Mouse (Mus musculus) limb, embryonic 11.5 days (tissue): ENCODE measurements around the gene Xrcc4. TPM values are rescaled to one million over a fixed set of nuclear protein-coding genes. Genes with fewer than 3 reads are reported as not detected.
A peak's percentile ranks its signal among the peaks of the same experiment; 100 is the strongest.

ENCODE experiments used
- ATAC-seq: fragments of 200-750 bp; cut with Nextera tagmentation; 2 replicates; pipeline ENCODE4 v1.8.0; 2017; ENCODE audit warnings: low read depth; ENCODE audit not compliant: insufficient number of reproducible peaks, low FRiP score, low TSS enrichment
- DNase-seq: peaks from one replicate; pipeline ENCODE4 v3.0.0-alpha.2; 2015; ENCODE audit warnings: low spot score
- H3K27ac ChIP-seq: fragments of 300-500 bp; sonication (generic); replicated peaks from 2 replicates; pipeline ENCODE4 v1.5.1; 2014; ENCODE audit warnings: low read depth, mild to moderate bottlenecking, low read length
- H3K27me3 ChIP-seq: fragments of 300-500 bp; sonication (generic); 2 replicates; pipeline ENCODE4 v1.6.1; 2014; ENCODE audit warnings: mild to moderate bottlenecking, low read length, mixed read lengths; ENCODE audit not compliant: control insufficient read depth, insufficient read depth
- H3K36me3 ChIP-seq: fragments of 300-500 bp; sonication (generic); 2 replicates; pipeline ENCODE4 v1.6.1; 2014; ENCODE audit warnings: mild to moderate bottlenecking, low read length, moderate library complexity, mixed read lengths; ENCODE audit not compliant: control insufficient read depth, insufficient read depth
- H3K4me1 ChIP-seq: fragments of 300-500 bp; sonication (generic); 2 replicates; pipeline ENCODE4 v1.6.1; 2014; ENCODE audit warnings: low read length, mixed read lengths; ENCODE audit not compliant: control insufficient read depth, insufficient read depth
- H3K4me2 ChIP-seq: fragments of 300-500 bp; sonication (generic); 2 replicates; pipeline ENCODE4 v1.6.1; 2014; ENCODE audit warnings: low read depth, mild to moderate bottlenecking, moderate library complexity; ENCODE audit not compliant: severe bottlenecking
- H3K4me3 ChIP-seq: fragments of 300-500 bp; sonication (generic); 2 replicates; pipeline ENCODE4 v1.5.1; 2014; ENCODE audit warnings: low read depth, low read length
- H3K9ac ChIP-seq: fragments of 300-500 bp; sonication (generic); 2 replicates; pipeline ENCODE4 v1.6.1; 2014; ENCODE audit warnings: mild to moderate bottlenecking, low read length
- H3K9me3 ChIP-seq: fragments of 300-500 bp; sonication (generic); 2 replicates; pipeline ENCODE4 v1.6.1; 2016; ENCODE audit warnings: low read length; ENCODE audit not compliant: control insufficient read depth
- WGBS: fragments of 180-500 bp; shearing (Covaris S2); extraction: QIAGEN DNeasy Blood & Tissue Kit; methylation state at CpG from one replicate; pipeline ENCODE4 v1.1.7; 2014; 5-methylcytosine and 5-hydroxymethylcytosine counted together
- polyA plus RNA-seq: library from polyadenylated mRNA; unstranded; fragments of >200 nt; fragmentation: Nextera tagmentation; extraction: Ambion mirVana; gene quantifications from 2 replicates; pipeline ENCODE4 v1.2.1, GENCODE M21; 2014

Gene Xrcc4
- polyA plus RNA-seq, 1 experiment from 2014 or later: 10.1 TPM

GRCm38 (mm10) chr13:89833053-89833670, 256.2 kb downstream of the Xrcc4 start:
- Histone ChIP-seq H3K4me1 (peaks cover 10% of the 10 kb centered on the region; the same call in 1 of the 2 replicates), H3K9me3 (no peaks in the 10 kb centered on the region), H3K27me3 (no peaks in the 10 kb centered on the region), H3K4me2 (no peak overlapping the region), H3K27ac (peak overlapping the region; percentile 79), H3K4me3 (no peak overlapping the region), H3K9ac (no peak overlapping the region), H3K36me3 (no peaks in the 10 kb centered on the region)
- 9% methylated on average over 2 of the region's 2 CpGs for WGBS
- peak; percentile 37 for DNase-seq
- peak; percentile 90 for ATAC-seq

GRCm38 (mm10) chr13:89828429-89828970, 260.9 kb downstream of the Xrcc4 start:
- Histone ChIP-seq H3K4me1 (peaks cover 5% of the 10 kb centered on the region; the same call in 1 of the 2 replicates), H3K4me3 (no peak overlapping the region), H3K27ac (no peak overlapping the region), H3K9ac (no peak overlapping the region), H3K9me3 (no peaks in the 10 kb centered on the region), H3K4me2 (no peak overlapping the region), H3K36me3 (no peaks in the 10 kb centered on the region), H3K27me3 (no peaks in the 10 kb centered on the region)
- ATAC-seq (no peak), DNase-seq (no peak)
- whole genome bisulfite sequencing: 71% methylated on average over 3 of the region's 3 CpGs

DNA sequence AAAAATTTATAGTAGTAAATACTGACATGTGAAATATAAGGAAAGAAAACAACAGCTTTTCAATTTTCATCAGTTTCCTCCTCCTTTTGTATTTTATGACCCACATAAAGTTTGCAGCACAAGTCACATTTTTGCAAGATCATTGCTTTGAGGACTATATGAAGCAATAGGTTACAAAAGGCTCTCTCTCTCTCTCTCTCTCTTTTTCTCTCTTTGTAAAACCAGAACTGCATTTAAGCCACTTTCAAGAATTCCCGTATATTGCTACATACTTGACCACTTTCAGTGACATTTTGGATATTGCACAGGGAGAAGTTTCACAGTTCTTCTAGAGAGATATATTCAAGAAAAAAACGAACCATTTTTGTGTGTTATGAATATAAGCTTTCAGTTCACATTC, 261.6 kb downstream of the Xrcc4 start:
- 80% methylated on average over 2 of the region's 2 CpGs for WGBS
- DNase-seq: no peak
- Histone ChIP-seq H3K9me3 (no peaks in the 10 kb centered on the region), H3K4me2 (no peak overlapping the region), H3K27me3 (no peaks in the 10 kb centered on the region), H3K9ac (no peak overlapping the region), H3K4me1 (peaks cover 3% of the 10 kb centered on the region; the same call in 1 of the 2 replicates), H3K4me3 (no peak overlapping the region), H3K27ac (no peak overlapping the region), H3K36me3 (no peaks in the 10 kb centered on the region)
- no peak for ATAC-seq

GRCm38 (mm10) chr13:89814543-89814942, 274.9 kb downstream of the Xrcc4 start:
- DNase-seq (no peak), ATAC-seq (no peak)
- Histone ChIP-seq H3K36me3 (no peaks in the 10 kb centered on the region), H3K9ac (no peak overlapping the region), H3K4me3 (no peak overlapping the region), H3K4me1 (no peaks in the 10 kb centered on the region), H3K9me3 (no peaks in the 10 kb centered on the region), H3K27ac (no peak overlapping the region), H3K27me3 (no peaks in the 10 kb centered on the region), H3K4me2 (no peak overlapping the region)
- 47% methylated on average over 2 of the region's 2 CpGs for WGBS

DNA sequence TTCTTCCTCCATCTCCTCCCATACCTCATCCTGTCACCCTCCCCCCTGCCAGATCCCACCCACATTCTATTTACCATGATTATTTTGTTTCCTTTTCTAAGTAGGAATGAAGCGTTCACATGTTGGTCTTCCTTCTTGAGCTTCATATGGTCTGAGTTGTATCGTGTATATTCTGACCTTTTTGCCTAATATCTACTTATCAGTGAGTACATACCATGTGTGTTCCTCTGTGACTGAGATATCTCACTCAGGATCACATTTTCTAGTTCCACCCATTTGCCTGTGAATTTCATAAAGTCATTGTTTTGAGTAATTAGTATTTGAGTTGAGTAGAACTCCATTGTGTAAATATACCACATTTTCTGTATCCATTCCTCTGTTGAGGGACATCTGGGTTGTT, 277.2 kb downstream of the Xrcc4 start:
- Histone ChIP-seq H3K27ac (no peak overlapping the region), H3K4me2 (no peak overlapping the region), H3K36me3 (no peaks in the 10 kb centered on the region), H3K27me3 (no peaks in the 10 kb centered on the region), H3K9me3 (no peaks in the 10 kb centered on the region), H3K4me3 (no peak overlapping the region), H3K4me1 (no peaks in the 10 kb centered on the region), H3K9ac (no peak overlapping the region)
- 96% methylated on average over 2 of the region's 2 CpGs for WGBS
- ATAC-seq (no peak), DNase-seq (no peak)

DNA sequence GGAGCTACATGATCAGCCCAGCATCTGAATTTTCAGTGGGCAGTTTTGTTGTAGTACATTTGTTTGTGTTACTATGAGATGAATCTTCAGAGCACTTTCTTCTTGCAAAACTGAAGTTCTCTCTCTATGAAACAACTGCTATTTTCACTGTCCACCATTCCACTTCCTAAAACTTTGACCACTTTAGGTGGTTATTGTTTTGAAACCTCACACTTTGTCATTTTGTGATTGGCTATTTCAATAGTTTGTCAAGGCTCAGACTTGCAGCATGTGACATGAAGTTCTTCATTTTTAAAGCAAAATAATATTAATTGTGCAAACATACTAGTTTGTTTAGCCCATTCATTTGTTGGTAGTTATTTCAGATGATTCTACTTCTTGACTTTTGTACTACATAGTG, 280.4 kb downstream of the Xrcc4 start:
- H3K27me3 ChIP-seq: no peaks in the 10 kb centered on the region
- H3K4me2 ChIP-seq: no peak overlapping the region
- no peaks in the 10 kb centered on the region for H3K36me3 ChIP-seq
- no peak overlapping the region for H3K27ac ChIP-seq
- no peak for ATAC-seq
- DNase-seq: no peak
- H3K4me1 ChIP-seq: no peaks in the 10 kb centered on the region
- H3K4me3 ChIP-seq: no peak overlapping the region
- H3K9me3 ChIP-seq: no peaks in the 10 kb centered on the region
- no peak overlapping the region for H3K9ac ChIP-seq

- no peaks in the 10 kb centered on the region for H3K36me3 ChIP-seq
- no peak overlapping the region for H3K4me3 ChIP-seq
- H3K27ac ChIP-seq: no peak overlapping the region
- no peak overlapping the region for H3K9ac ChIP-seq
- ATAC-seq (no peak), DNase-seq (no peak)
- H3K9me3 ChIP-seq: no peaks in the 10 kb centered on the region
- H3K4me1 ChIP-seq: 0 out of 2 replicates have a peak, but pooled peaks cover 3% of the 10 kb centered on the region
- no peaks in the 10 kb centered on the region for H3K27me3 ChIP-seq
- H3K4me2 ChIP-seq: no peak overlapping the region
- 89% methylated on average over 2 of the region's 2 CpGs for WGBS
Observed at GRCm38 (mm10) chr13:89801901-89802300, 287.5 kb downstream of the Xrcc4 start.

DNA sequence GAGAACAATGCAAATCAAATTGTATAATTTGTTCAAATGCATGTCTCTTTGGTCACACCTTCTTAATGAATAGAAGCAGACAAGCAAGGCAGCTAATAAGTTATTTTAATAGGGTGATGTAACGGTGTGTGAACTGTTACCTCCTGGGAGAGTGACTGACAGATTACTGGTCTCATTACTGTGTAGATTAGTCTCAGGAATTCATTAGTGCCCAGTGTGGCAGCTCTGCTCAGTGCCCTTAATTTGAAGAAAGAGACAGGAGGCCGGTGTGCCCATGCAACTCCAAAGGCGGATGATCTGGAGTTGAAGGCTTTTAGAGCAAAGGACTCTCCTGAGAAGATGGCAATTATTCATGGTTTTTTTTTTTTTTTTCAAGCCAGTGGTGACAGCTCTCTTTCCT, 291.7 kb downstream of the Xrcc4 start:
- no peaks in the 10 kb centered on the region for H3K36me3 ChIP-seq
- H3K4me1 ChIP-seq: 0 out of 2 replicates have a peak, but pooled peaks cover 3% of the 10 kb centered on the region
- no peaks in the 10 kb centered on the region for H3K27me3 ChIP-seq
- no peak overlapping the region for H3K4me2 ChIP-seq
- no peak overlapping the region for H3K4me3 ChIP-seq
- no peak overlapping the region for H3K27ac ChIP-seq
- DNase-seq: no peak
- H3K9me3 ChIP-seq: no peaks in the 10 kb centered on the region
- ATAC-seq: no peak
- 15% methylated on average over 3 of the region's 3 CpGs for WGBS
- no peak overlapping the region for H3K9ac ChIP-seq

- Histone ChIP-seq H3K36me3 (no peaks in the 10 kb centered on the region), H3K9ac (no peak overlapping the region), H3K4me1 (no peaks in the 10 kb centered on the region), H3K27me3 (no peaks in the 10 kb centered on the region), H3K4me3 (no peak overlapping the region), H3K27ac (no peak overlapping the region), H3K9me3 (no peaks in the 10 kb centered on the region), H3K4me2 (no peak overlapping the region)
- no peak for ATAC-seq
- DNase-seq: no peak
- WGBS: 68% methylated on average over 5 of the region's 5 CpGs
Observed at GRCm38 (mm10) chr13:89791475-89791874, 297.9 kb downstream of the Xrcc4 start.
